Mouse (Mus musculus) bone marrow macrophage, adult 2 months (primary cell): ENCODE measurements around the gene Adcyap1r1. TPM values are rescaled to one million over a fixed set of nuclear protein-coding genes. Genes with fewer than 3 reads are reported as not detected.

Experiments used
- H3K27ac ChIP-seq: 2 replicates; pipeline ENCODE4 v1.5.1; 2012; ENCODE audit warnings: low read depth, low read length; ENCODE audit not compliant: insufficient read depth
- H3K4me1 ChIP-seq: 2 replicates; pipeline ENCODE4 v1.6.1; 2012; ENCODE audit warnings: low read length; ENCODE audit not compliant: control insufficient read depth, insufficient read depth
- H3K4me3 ChIP-seq: 2 replicates; pipeline ENCODE4 v1.5.1; 2012; ENCODE audit warnings: mild to moderate bottlenecking, low read length, moderate library complexity; ENCODE audit not compliant: insufficient read depth
- CTCF ChIP-seq: IDR thresholded peaks from 2 replicates; pipeline ENCODE4 v1.5.1; 2012; ENCODE audit warnings: low read depth, mild to moderate bottlenecking, low read length, moderate library complexity
- POLR2A ChIP-seq: IDR thresholded peaks from 2 replicates; pipeline ENCODE4 v1.6.1; 2012; ENCODE audit warnings: mild to moderate bottlenecking, low read depth, low read length, borderline replicate concordance
- polyA plus RNA-seq: library from polyadenylated mRNA; stranded (reverse); fragments of >200 nt; gene quantifications from 2 replicates; pipeline ENCODE4 v1.2.4, GENCODE M21; 2012; ENCODE audit not compliant: missing spikeins, insufficient read depth, insufficient read length

The Adcyap1r1 gene
- polyA plus RNA-seq = not detected in 2 replicates

DNA sequence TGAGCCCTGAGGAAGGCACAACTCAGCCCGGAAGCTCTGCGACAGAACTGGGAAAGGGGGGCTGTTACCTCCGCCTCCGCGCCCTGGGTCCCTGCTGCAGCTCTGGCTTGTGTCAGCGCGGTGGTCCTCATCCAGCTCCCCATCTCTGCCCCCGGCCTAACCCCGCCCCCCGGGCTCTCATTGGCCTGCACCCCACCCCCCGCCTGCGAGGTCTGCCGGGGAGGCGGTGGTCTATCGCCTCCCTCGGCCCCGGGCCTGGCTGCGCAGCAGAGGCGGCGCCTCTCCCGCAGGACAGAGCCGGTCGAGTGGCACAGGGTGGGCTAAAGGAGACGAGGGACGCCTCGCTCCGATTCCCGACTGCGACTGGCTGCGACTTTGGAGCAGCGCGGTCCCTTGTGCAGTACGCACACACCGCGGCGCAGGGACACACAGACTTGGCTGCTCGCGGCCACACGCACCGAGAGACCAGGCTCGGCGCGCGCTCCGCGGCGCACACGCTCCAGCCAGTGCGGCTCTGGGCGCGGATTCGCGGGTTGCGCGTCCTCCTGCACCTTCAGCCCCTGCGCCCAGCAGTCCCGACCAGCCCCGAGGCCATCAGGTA lies at the start of gene Adcyap1r1:
Gene Adcyap1r1, plus strand, starts transcription at position 208 of the 601 bp plus-strand sequence.
- Histone ChIP-seq H3K4me3 (no peak within 1 kb of the TSS), H3K4me1 (no peaks in the 10 kb centered on the region), H3K27ac (no peak within 1 kb of the TSS)
- TF ChIP-seq POLR2A (no peak), CTCF (no peak)

DNA sequence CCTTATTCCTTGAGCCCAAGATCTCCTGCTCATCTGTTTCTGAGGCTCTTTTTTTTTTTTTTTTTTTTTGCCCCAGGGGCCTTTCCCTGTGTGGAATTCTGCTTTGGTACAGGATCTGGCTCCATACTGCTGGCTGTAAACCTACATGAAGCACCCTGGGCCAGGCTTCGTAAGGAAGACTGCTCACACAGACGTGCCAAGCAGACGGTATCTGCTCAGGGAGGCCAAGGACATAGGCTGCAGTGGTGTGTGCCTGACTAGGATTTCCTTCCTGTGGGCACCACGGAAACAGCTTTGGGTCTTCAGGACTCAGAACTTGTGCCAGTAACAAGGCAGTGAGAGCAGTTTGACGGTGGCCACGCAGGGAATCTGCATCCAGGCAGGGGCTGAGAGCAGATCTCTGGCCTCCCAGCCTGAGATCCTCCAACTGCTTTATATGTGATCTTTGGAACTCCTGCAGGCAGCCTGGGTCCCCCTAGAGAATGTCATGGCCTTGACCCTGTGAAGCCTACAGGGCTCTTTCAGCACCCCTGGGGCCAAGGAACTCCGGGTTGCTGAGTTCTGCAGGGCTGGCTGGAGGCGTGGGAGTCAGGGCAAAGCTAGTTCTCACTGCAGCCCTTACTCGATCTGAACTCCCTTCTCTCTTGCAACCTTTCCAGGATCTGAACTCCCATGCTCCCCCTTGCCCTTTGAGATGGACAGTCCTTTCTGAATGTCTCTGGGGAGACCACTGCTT lies 49.6 kb upstream of the Adcyap1r1 start:
- TF ChIP-seq POLR2A (no peak), CTCF (no peak)
- Histone ChIP-seq H3K4me3 (no peak overlapping the region), H3K4me1 (no peaks in the 10 kb centered on the region), H3K27ac (no peak overlapping the region)

- TF ChIP-seq CTCF = no peak
- TF ChIP-seq POLR2A = no peak
These were observed 48.1 kb upstream of the Adcyap1r1 start for GRCm38 (mm10) chr6:55403411-55404309.

GRCm38 (mm10) chr6:55404421-55404990 lies 47.3 kb upstream of the Adcyap1r1 start:
- no peak for TF ChIP-seq POLR2A
- H3K27ac ChIP-seq = no peak overlapping the region
- H3K4me1 ChIP-seq = no peaks in the 10 kb centered on the region

More at GRCm38 (mm10) chr6:55403411-55404309, 48.1 kb upstream of the Adcyap1r1 start:
- Histone ChIP-seq H3K27ac (no peak overlapping the region), H3K4me1 (no peaks in the 10 kb centered on the region), H3K4me3 (no peak overlapping the region)

GRCm38 (mm10) chr6:55407345-55407744 lies 44.4 kb upstream of the Adcyap1r1 start:
- Histone ChIP-seq H3K27ac (no peak overlapping the region), H3K4me3 (no peak overlapping the region), H3K4me1 (no peaks in the 10 kb centered on the region)
- TF ChIP-seq CTCF (no peak), POLR2A (no peak)

More at GRCm38 (mm10) chr6:55404421-55404990, 47.3 kb upstream of the Adcyap1r1 start:
- no peak overlapping the region for H3K4me3 ChIP-seq

GRCm38 (mm10) chr6:55410119-55410775 lies 41.5 kb upstream of the Adcyap1r1 start:
- H3K27ac ChIP-seq = no peak overlapping the region
- no peak overlapping the region for H3K4me3 ChIP-seq
- TF ChIP-seq CTCF (no peak), POLR2A (no peak)
- no peaks in the 10 kb centered on the region for H3K4me1 ChIP-seq

- no peak overlapping the region for H3K4me3 ChIP-seq
- TF ChIP-seq CTCF = no peak
- no peak for TF ChIP-seq POLR2A
- no peak overlapping the region for H3K27ac ChIP-seq
- peaks cover 2% of the 10 kb centered on the region; the same call in 1 of the 2 replicates for H3K4me1 ChIP-seq
These were observed 40.8 kb upstream of the Adcyap1r1 start for GRCm38 (mm10) chr6:55410977-55411376.

DNA sequence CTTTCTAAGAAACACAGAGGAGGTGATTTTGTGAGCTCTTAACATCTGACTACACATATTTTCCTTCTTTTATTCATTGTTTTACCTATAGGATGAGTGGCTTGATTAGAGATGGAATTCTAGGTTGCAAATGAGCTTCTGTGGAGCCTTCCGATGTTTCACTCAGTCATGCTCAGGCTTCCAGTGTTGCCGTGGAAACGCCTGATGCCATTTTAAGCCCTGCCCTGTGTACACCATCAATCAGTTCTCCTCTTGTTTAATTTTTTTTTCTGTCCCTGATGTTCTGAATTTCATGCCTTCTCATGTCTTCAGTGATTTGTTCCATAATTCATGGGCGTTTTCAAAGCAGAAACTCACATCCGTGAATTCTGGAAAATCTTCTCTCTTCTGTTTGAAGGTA lies 35.6 kb upstream of the Adcyap1r1 start:
- H3K27ac ChIP-seq = no peak overlapping the region
- TF ChIP-seq POLR2A (no peak), CTCF (no peak)
- peaks cover 2% of the 10 kb centered on the region; the same call in 1 of the 2 replicates for H3K4me1 ChIP-seq
- no peak overlapping the region for H3K4me3 ChIP-seq
